In the genomic region with DNA sequence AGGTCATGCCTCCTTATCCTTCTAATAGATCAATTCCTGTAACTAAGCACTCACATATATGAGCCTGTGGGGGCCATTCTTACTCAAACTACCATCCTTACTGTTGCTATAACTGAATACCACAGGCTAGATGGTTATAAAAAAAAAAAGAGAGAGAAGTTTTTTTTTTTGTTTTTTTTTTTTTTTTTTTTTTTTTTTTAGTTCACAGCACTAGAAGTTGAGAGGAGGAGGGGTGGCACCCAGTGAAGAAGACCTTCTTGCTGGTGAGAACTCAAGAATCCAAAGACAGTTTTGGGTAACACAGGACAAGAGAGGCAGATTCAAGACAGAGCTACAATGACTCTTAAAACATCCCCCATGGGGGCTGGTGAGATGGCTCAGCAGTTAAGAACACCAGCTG, we compare ENCODE assay signal across 16 mouse cellular contexts. TPM values are rescaled to one million over a fixed set of nuclear protein-coding genes. Genes with fewer than 3 reads are reported as not detected.
DNase-seq lines count a peak whose midpoint lies in the region; TF ChIP-seq lines count a peak whose summit lies in the region.
"Had no signal": no experiment of that assay in that cellular context is flagged by ENCODE, and none has a peak within 500 bp of the region (broad histone marks: within the 10 kb centered on the region; RNA-seq: fewer than 3 reads in every experiment).

No protein-coding gene starts in this region.

- no peaks in the 10 kb centered on the region for H3K36me3 ChIP-seq in ES-E14 (ENCODE audit: control insufficient read depth, insufficient read depth, low read length, poor library complexity, severe bottlenecking)
- H3K36me3 ChIP-seq in MEL (ENCODE audit: control insufficient read depth in 1 of 2, insufficient read depth in 2 of 2, low read length in 2 of 2): no peaks in the 10 kb centered on the region
- H3K36me3 ChIP-seq in midbrain, embryonic 10.5 days: no peaks in the 10 kb centered on the region

- no peak for TF ChIP-seq RAD21 in MEL (IDR thresholded peaks at IDR 0.05; ENCODE audit: low read depth, low read length)

- no peak overlapping the region for H3K27ac ChIP-seq in ES-E14 (ENCODE audit: insufficient read depth, low read depth, low read length, poor library complexity, severe bottlenecking)
- H3K27ac ChIP-seq in MEL (ENCODE audit: control insufficient read depth, low read depth, low read length): no peak overlapping the region
- no peak overlapping the region for H3K27ac ChIP-seq in midbrain, embryonic 10.5 days (replicated peaks)

- no peak for TF ChIP-seq POLR2A in MEL (IDR thresholded peaks at IDR 0.05; ENCODE audit: control insufficient read depth in 1 of 2, insufficient read depth in 1 of 2, low read depth in 1 of 2, low read length in 2 of 2, poor library complexity in 1 of 2)

- no peaks in the 10 kb centered on the region for H3K27me3 ChIP-seq in MEL (ENCODE audit: control insufficient read depth in 1 of 2, insufficient read depth in 2 of 2, low read length in 2 of 2)
- H3K27me3 ChIP-seq in midbrain, embryonic 10.5 days (ENCODE audit: low read depth, poor library complexity, severe bottlenecking): no peaks in the 10 kb centered on the region
- H3K27me3 ChIP-seq: CH12.LX, Patski had no signal

- DNase-seq in ES-E14 (ENCODE audit: low read depth, low spot score) (no peak), MEL (ENCODE audit: low read depth, low spot score) (no peak)
- no peak for DNase-seq in frontal cortex, adult 2 months (ENCODE audit: extremely low spot score in 1 of 2, low spot score in 1 of 2)
- DNase-seq in midbrain, embryonic 10.5 days (ENCODE audit: low spot score): no peak
- DNase-seq: adrenal gland, adult 8-10 months; adrenal gland, postnatal 10 days; adrenal gland, postnatal 25 days; B cell, adult 2 months; cerebellum, adult 11 months; cerebellum, adult 11-12 months; cerebellum, adult 18-20 months; cerebellum, adult 2 months; cerebellum, adult 8-10 months had no signal

- H3K9ac ChIP-seq in ES-E14 (ENCODE audit: insufficient read depth, low read depth, low read length, poor library complexity, severe bottlenecking) (no peak overlapping the region), MEL (ENCODE audit: control insufficient read depth, low read depth, low read length, poor library complexity, severe bottlenecking) (no peak overlapping the region)

- H3K9me3 ChIP-seq in ES-E14 (ENCODE audit: control insufficient read depth, insufficient read depth, low read depth, low read length): no peaks in the 10 kb centered on the region
- H3K9me3 ChIP-seq in MEL (replicated peaks; ENCODE audit: insufficient read depth, low read length): no peaks in the 10 kb centered on the region
- H3K9me3 ChIP-seq in midbrain, embryonic 10.5 days (replicated peaks): no peaks in the 10 kb centered on the region
- H3K9me3 ChIP-seq: G1E had no signal

- in situ Hi-C loops in ES-E14 (cut with MboI; ENCODE audit: low sequenced_read_pairs in 2 of 2, unreplicated experiment in 2 of 2): no loop called here

- H3K4me3 ChIP-seq in ES-E14 (ENCODE audit: insufficient read depth in 1 of 2, low read depth in 1 of 2, low read length in 2 of 2, poor library complexity in 1 of 2, severe bottlenecking in 1 of 2): no peak overlapping the region
- no peak overlapping the region for H3K4me3 ChIP-seq in MEL (ENCODE audit: control insufficient read depth in 1 of 2, insufficient read depth in 1 of 2, low read depth in 2 of 2, low read length in 2 of 2)
- no peak overlapping the region for H3K4me3 ChIP-seq in midbrain, embryonic 10.5 days

- H3K4me1 ChIP-seq in ES-E14 (ENCODE audit: control insufficient read depth in 2 of 2, insufficient read depth in 2 of 2, low read length in 2 of 2, poor library complexity in 1 of 2): peaks cover 2 to 10% of the 10 kb centered on the region in 2 experiments; a peak in 2 of 4 replicates
- no peaks in the 10 kb centered on the region for H3K4me1 ChIP-seq in MEL (ENCODE audit: control insufficient read depth in 1 of 2, insufficient read depth in 2 of 2, low read length in 2 of 2)
- H3K4me1 ChIP-seq in midbrain, embryonic 10.5 days: no peaks in the 10 kb centered on the region

- H3K79me2 ChIP-seq in MEL (ENCODE audit: control insufficient read depth, insufficient read depth, low read length, poor library complexity): no peaks in the 10 kb centered on the region

- no peak for TF ChIP-seq EP300 in MEL (IDR thresholded peaks at IDR 0.05; ENCODE audit: low read depth in 1 of 2, low read length in 2 of 2)

- no peak for TF ChIP-seq CTCF in MEL (IDR thresholded peaks at IDR 0.05 in 2 of 3, conservative IDR thresholded peaks at IDR 0.05 in 1 of 3; ENCODE audit: control insufficient read depth in 1 of 3, insufficient read depth in 1 of 3, low read depth in 2 of 3, low read length in 3 of 3, poor library complexity in 1 of 3, severe bottlenecking in 1 of 3)

TF ChIP-seq in ES-E14, 5 proteins besides CTCF, POLR2A, EP300 and RAD21:
- TF ChIP-seq ZNF384 (IDR thresholded peaks at IDR 0.05; ENCODE audit: low read depth, low read length) (peak; percentile 76; the same call in 1 of the 2 replicates), ZC3H11A (IDR thresholded peaks at IDR 0.05; ENCODE audit: borderline replicate concordance, low read depth, low read length) (no peak)

TF ChIP-seq in MEL, 35 proteins besides CTCF, POLR2A, EP300 and RAD21:
- no peak for TF ChIP-seq JUND (IDR thresholded peaks at IDR 0.05; ENCODE audit: low read depth, low read length)
- TF ChIP-seq ZNF384 (IDR thresholded peaks at IDR 0.05; ENCODE audit: low read depth, low read length): peak; percentile 60; the same call in 1 of the 2 replicates
- no peak for TF ChIP-seq MYC (IDR thresholded peaks at IDR 0.05; ENCODE audit: low read depth, low read length)

RNA-seq across cellular contexts. Expression of a gene that starts 7.6 kb away (rescaled TPM):
- 9.4 and 12.7 TPM in 2 replicates for total RNA-seq in ES-E14 (2012; rRNA removed)
- 8.0 and 8.8 TPM in 2 replicates for total RNA-seq in MEL (2012; rRNA removed)
- polyA plus RNA-seq in MEL (2012; ENCODE audit: insufficient read depth in 1 of 2, insufficient read length in 2 of 2, low read depth in 1 of 2, low replicate concordance in 2 of 2, missing spikeins in 1 of 2): 1 to 10 TPM in 1 of 2 experiments, not detected in 1; 8.8 TPM
- polyA plus RNA-seq in frontal cortex, adult 2 months (2012; rRNA removed): 6.9 and 7.2 TPM in 2 replicates
- polyA plus RNA-seq in midbrain, embryonic 10.5 days (2016; fragmentation: Nextera tagmentation; extraction: Ambion mirVana): 5.6 and 7.3 TPM in 2 replicates

RNA-seq across cellular contexts. Expression of a gene that starts 29.5 kb away (rescaled TPM):
- total RNA-seq in ES-E14 (2012; rRNA removed) (81.8 and 85.5 TPM in 2 replicates), MEL (2012; rRNA removed) (110 and 125 TPM in 2 replicates)
- 100 to 1,000 TPM; 144 to 200 TPM for polyA plus RNA-seq in MEL (2012; ENCODE audit: insufficient read depth in 1 of 2, insufficient read length in 2 of 2, low read depth in 1 of 2, low replicate concordance in 2 of 2, missing spikeins in 1 of 2)
- 55.1 and 58.2 TPM in 2 replicates for polyA plus RNA-seq in frontal cortex, adult 2 months (2012; rRNA removed)
- polyA plus RNA-seq in midbrain, embryonic 10.5 days (2016; fragmentation: Nextera tagmentation; extraction: Ambion mirVana): 89.7 and 91.4 TPM in 2 replicates

RNA-seq across cellular contexts. Expression of a gene that starts 40.8 kb away (rescaled TPM):
- total RNA-seq in ES-E14 (2012; rRNA removed): 49.2 and 51.8 TPM in 2 replicates
- 20.5 and 21.8 TPM in 2 replicates for total RNA-seq in MEL (2012; rRNA removed)
- 10 to 100 TPM in 1 of 2 experiments, not detected in 1; 31.5 TPM for polyA plus RNA-seq in MEL (2012; ENCODE audit: insufficient read depth in 1 of 2, insufficient read length in 2 of 2, low read depth in 1 of 2, low replicate concordance in 2 of 2, missing spikeins in 1 of 2)
- polyA plus RNA-seq in frontal cortex, adult 2 months (2012; rRNA removed): 26.6 and 27.3 TPM in 2 replicates
- 54.4 and 61.8 TPM in 2 replicates for polyA plus RNA-seq in midbrain, embryonic 10.5 days (2016; fragmentation: Nextera tagmentation; extraction: Ambion mirVana)
